Mouse (Mus musculus) frontal cortex, postnatal 10 days (tissue): ENCODE measurements at regions not wholly inside any gene's neighbourhood (a gene's known extent, or its start where the extent isn't known, plus 50 kb on each side); places are given as distances from the start of the nearest gene placed in this dataset.

ENCODE experiments used
- DNase-seq, 2 experiments: peaks; one replicate each; pipeline ENCODE4 v3.0.0; 2022; ENCODE audit warnings: low spot score in 2 of 2, mixed read lengths in 1 of 2

- DNase-seq, result peak in 1 of 2 experiments; percentile 21
Observed at GRCm38 (mm10) chr10:111881339-111882211, 90.9 kb upstream of the Krr1 start.

- no peak for DNase-seq
Observed at GRCm38 (mm10) chr10:111882521-111882920, 89.9 kb upstream of the Krr1 start.

- DNase-seq, result no peak
Observed at GRCm38 (mm10) chr10:111884701-111885100, 87.8 kb upstream of the Krr1 start.

- no peak for DNase-seq
Observed at GRCm38 (mm10) chr10:111889111-111889510, 83.4 kb upstream of the Krr1 start.

- DNase-seq, result no peak
Observed at GRCm38 (mm10) chr10:111893489-111893888, 79.0 kb upstream of the Krr1 start.

GRCm38 (mm10) chr10:111893941-111894340 lies 78.5 kb upstream of the Krr1 start:
- no peak for DNase-seq

- no peak for DNase-seq
Observed at GRCm38 (mm10) chr10:111897361-111897760, 75.1 kb upstream of the Krr1 start.

GRCm38 (mm10) chr10:111900723-111901716 lies 71.4 kb upstream of the Krr1 start:
- no peak for DNase-seq

GRCm38 (mm10) chr10:111903956-111904355 lies 68.5 kb upstream of the Krr1 start:
- no peak for DNase-seq

GRCm38 (mm10) chr10:111907836-111908235 lies 64.6 kb upstream of the Krr1 start:
- no peak for DNase-seq

- no peak for DNase-seq
Observed at GRCm38 (mm10) chr10:111912561-111912960, 59.9 kb upstream of the Krr1 start.

- DNase-seq, result no peak
Observed at GRCm38 (mm10) chr10:111913066-111913785, 59.2 kb upstream of the Krr1 start.

- no peak for DNase-seq
Observed at GRCm38 (mm10) chr10:111914231-111914630, 58.2 kb upstream of the Krr1 start.

- no peak for DNase-seq
Observed at GRCm38 (mm10) chr10:111918071-111918507, 54.4 kb upstream of the Krr1 start.

GRCm38 (mm10) chr10:111919475-111919874 lies 53.0 kb upstream of the Krr1 start:
- no peak for DNase-seq

- DNase-seq, result no peak
Observed at GRCm38 (mm10) chr10:111921492-111921891, 51.0 kb upstream of the Krr1 start.
